Mouse (Mus musculus): ENCODE data around the gene Sema5a. TPM values are rescaled to one million over a fixed set of nuclear protein-coding genes. Genes with fewer than 3 reads are reported as not detected.

Gene Sema5a
- polyA plus RNA-seq, 1 experiment from 2014 or later, result 26.3 TPM

GRCm38 (mm10) chr15:32427188-32427924 lies 182.7 kb downstream of the Sema5a start:
- Histone ChIP-seq H3K4me3 (replicated peaks) (no peak overlapping the region), H3K4me1 (no peaks in the 10 kb centered on the region), H3K9ac (no peak overlapping the region), H3K27ac (no peak overlapping the region), H3K27me3 (no peaks in the 10 kb centered on the region), H3K4me2 (no peak overlapping the region), H3K36me3 (no peaks in the 10 kb centered on the region), H3K9me3 (replicated peaks) (no peaks in the 10 kb centered on the region)
- ATAC-seq (replicated peaks; ENCODE audit: low FRiP score), result no peak
- WGBS, result 67% methylated on average over 7 of the region's 7 CpGs

GRCm38 (mm10) chr15:32432927-32433832 lies 188.6 kb downstream of the Sema5a start:
- Histone ChIP-seq H3K9me3 (replicated peaks) (no peaks in the 10 kb centered on the region), H3K4me1 (peaks cover 12% of the 10 kb centered on the region; the same call in 1 of the 2 replicates), H3K36me3 (no peaks in the 10 kb centered on the region), H3K4me2 (no peak overlapping the region), H3K9ac (no peak overlapping the region), H3K27ac (peak overlapping the region; percentile 32; the same call in 1 of the 2 replicates), H3K27me3 (no peaks in the 10 kb centered on the region), H3K4me3 (replicated peaks) (no peak overlapping the region)
- no peak for ATAC-seq (replicated peaks; ENCODE audit: low FRiP score)
- WGBS, result 54% methylated on average over 13 of the region's 13 CpGs

GRCm38 (mm10) chr15:32433833-32434155 lies 189.2 kb downstream of the Sema5a start:
- peaks cover 12% of the 10 kb centered on the region; the same call in 1 of the 2 replicates for H3K4me1 ChIP-seq
- no peaks in the 10 kb centered on the region for H3K9me3 ChIP-seq (replicated peaks)
- H3K4me2 ChIP-seq, result no peak overlapping the region
- no peak overlapping the region for H3K4me3 ChIP-seq (replicated peaks)
- ATAC-seq (replicated peaks; ENCODE audit: low FRiP score), result no peak
- no peaks in the 10 kb centered on the region for H3K27me3 ChIP-seq
- 0 out of 2 replicates have a peak overlapping the region, but pooled peaks have one; percentile 32 for H3K27ac ChIP-seq
- H3K9ac ChIP-seq, result no peak overlapping the region
- H3K36me3 ChIP-seq, result no peaks in the 10 kb centered on the region

- H3K27ac ChIP-seq, result no peak overlapping the region
- no peak overlapping the region for H3K4me2 ChIP-seq
- H3K27me3 ChIP-seq, result no peaks in the 10 kb centered on the region
- H3K4me1 ChIP-seq, result peaks cover 12% of the 10 kb centered on the region; the same call in 1 of the 2 replicates
- H3K9ac ChIP-seq, result no peak overlapping the region
- no peaks in the 10 kb centered on the region for H3K9me3 ChIP-seq (replicated peaks)
- ATAC-seq (replicated peaks; ENCODE audit: low FRiP score), result no peak
- H3K36me3 ChIP-seq, result no peaks in the 10 kb centered on the region
- H3K4me3 ChIP-seq (replicated peaks), result no peak overlapping the region
These were observed 189.7 kb downstream of the Sema5a start for GRCm38 (mm10) chr15:32434274-32434673.

GRCm38 (mm10) chr15:32437654-32438053 lies 193.0 kb downstream of the Sema5a start:
- H3K27me3 ChIP-seq, result no peaks in the 10 kb centered on the region
- 23% methylated on average over 6 of the region's 6 CpGs for WGBS
- ATAC-seq (replicated peaks; ENCODE audit: low FRiP score), result no peak

GRCm38 (mm10) chr15:32442745-32443144 lies 198.1 kb downstream of the Sema5a start:
- no peak overlapping the region for H3K4me3 ChIP-seq (replicated peaks)
- H3K9me3 ChIP-seq (replicated peaks), result no peaks in the 10 kb centered on the region
- no peak for ATAC-seq (replicated peaks; ENCODE audit: low FRiP score)
- H3K4me1 ChIP-seq, result no peaks in the 10 kb centered on the region
- no peaks in the 10 kb centered on the region for H3K36me3 ChIP-seq
- no peak overlapping the region for H3K4me2 ChIP-seq
- WGBS, result 79% methylated on average over 4 of the region's 4 CpGs
- no peak overlapping the region for H3K9ac ChIP-seq
- H3K27me3 ChIP-seq, result no peaks in the 10 kb centered on the region
- no peak overlapping the region for H3K27ac ChIP-seq

More at GRCm38 (mm10) chr15:32437654-32438053, 193.0 kb downstream of the Sema5a start:
- no peaks in the 10 kb centered on the region for H3K36me3 ChIP-seq
- H3K9ac ChIP-seq, result no peak overlapping the region
- H3K9me3 ChIP-seq (replicated peaks), result no peaks in the 10 kb centered on the region
- H3K4me3 ChIP-seq (replicated peaks), result no peak overlapping the region
- H3K4me2 ChIP-seq, result no peak overlapping the region
- no peak overlapping the region for H3K27ac ChIP-seq
- peaks cover 12% of the 10 kb centered on the region; the same call in 1 of the 2 replicates for H3K4me1 ChIP-seq

GRCm38 (mm10) chr15:32447558-32448349 lies 203.1 kb downstream of the Sema5a start:
- no peaks in the 10 kb centered on the region for H3K4me1 ChIP-seq
- H3K27ac ChIP-seq, result no peak overlapping the region
- no peak overlapping the region for H3K4me2 ChIP-seq
- ATAC-seq (replicated peaks; ENCODE audit: low FRiP score), result no peak
- H3K9me3 ChIP-seq (replicated peaks), result no peaks in the 10 kb centered on the region
- no peak overlapping the region for H3K9ac ChIP-seq
- H3K4me3 ChIP-seq (replicated peaks), result no peak overlapping the region
- no peaks in the 10 kb centered on the region for H3K27me3 ChIP-seq
- H3K36me3 ChIP-seq, result no peaks in the 10 kb centered on the region
- 34% methylated on average over 7 of the region's 7 CpGs for WGBS

GRCm38 (mm10) chr15:32459046-32459445 lies 214.4 kb downstream of the Sema5a start:
- ATAC-seq (replicated peaks; ENCODE audit: low FRiP score), result no peak
- H3K9ac ChIP-seq, result no peak overlapping the region
- no peaks in the 10 kb centered on the region for H3K36me3 ChIP-seq
- no peaks in the 10 kb centered on the region for H3K27me3 ChIP-seq
- H3K4me3 ChIP-seq (replicated peaks), result no peak overlapping the region
- no peaks in the 10 kb centered on the region for H3K4me1 ChIP-seq
- WGBS, result 66% methylated on average over 2 of the region's 2 CpGs
- H3K4me2 ChIP-seq, result no peak overlapping the region
- H3K27ac ChIP-seq, result no peak overlapping the region
- no peaks in the 10 kb centered on the region for H3K9me3 ChIP-seq (replicated peaks)

- no peak overlapping the region for H3K27ac ChIP-seq
- H3K4me3 ChIP-seq (replicated peaks), result no peak overlapping the region
- no peak for ATAC-seq (replicated peaks; ENCODE audit: low FRiP score)
- H3K4me1 ChIP-seq, result no peaks in the 10 kb centered on the region
- no peak overlapping the region for H3K9ac ChIP-seq
- no peaks in the 10 kb centered on the region for H3K27me3 ChIP-seq
- 67% methylated on average over 7 of the region's 7 CpGs for WGBS
- H3K4me2 ChIP-seq, result no peak overlapping the region
- no peaks in the 10 kb centered on the region for H3K9me3 ChIP-seq (replicated peaks)
- H3K36me3 ChIP-seq, result no peaks in the 10 kb centered on the region
These were observed 215.6 kb downstream of the Sema5a start for GRCm38 (mm10) chr15:32460238-32460637.

GRCm38 (mm10) chr15:32471480-32472050 lies 227.0 kb downstream of the Sema5a start:
- no peaks in the 10 kb centered on the region for H3K27me3 ChIP-seq
- H3K4me3 ChIP-seq (replicated peaks), result no peak overlapping the region
- no peak overlapping the region for H3K9ac ChIP-seq
- no peaks in the 10 kb centered on the region for H3K4me1 ChIP-seq
- no peak overlapping the region for H3K27ac ChIP-seq
- no peaks in the 10 kb centered on the region for H3K9me3 ChIP-seq (replicated peaks)
- WGBS, result 18% methylated on average over 6 of the region's 6 CpGs
- no peaks in the 10 kb centered on the region for H3K36me3 ChIP-seq
- no peak overlapping the region for H3K4me2 ChIP-seq
- 0 out of 2 replicates have a peak, but pooled peaks have one; percentile 36 for ATAC-seq (replicated peaks; ENCODE audit: low FRiP score)

GRCm38 (mm10) chr15:32480747-32481146 lies 236.1 kb downstream of the Sema5a start:
- H3K4me1 ChIP-seq, result no peaks in the 10 kb centered on the region
- no peaks in the 10 kb centered on the region for H3K9me3 ChIP-seq (replicated peaks)
- no peak for ATAC-seq (replicated peaks; ENCODE audit: low FRiP score)
- no peak overlapping the region for H3K9ac ChIP-seq
- H3K4me3 ChIP-seq (replicated peaks), result no peak overlapping the region
- H3K27ac ChIP-seq, result no peak overlapping the region
- no peaks in the 10 kb centered on the region for H3K27me3 ChIP-seq
- H3K4me2 ChIP-seq, result no peak overlapping the region
- H3K36me3 ChIP-seq, result no peaks in the 10 kb centered on the region

Data from kidney, embryonic 15.5 days (tissue).